Mouse (Mus musculus): ENCODE measurements around the gene Gm3159. TPM values are rescaled to one million over a fixed set of nuclear protein-coding genes. Genes with fewer than 3 reads are reported as not detected.
"Not testable (repeated sequence)": the region's sequence is repeated elsewhere in the genome, so short reads cannot be mapped to it uniquely, and the experiment has no call there.

Gene Gm3159
- polyA plus RNA-seq, 1 experiment from 2014 or later = not detected

GRCm38 (mm10) chr14:4414965-4415835, 17.9 kb downstream of the Gm3159 start, which contains the start of gene Gm3164:
TSS of gene Gm3164 (plus strand) at chr14:4415448.
- Histone ChIP-seq H3K4me3 (peak within 1 kb of the TSS; percentile 47), H3K4me2 (peak within 1 kb of the TSS; percentile 75)
- WGBS = 2% methylated on average over 26 of the region's 59 CpGs
- H3K9ac ChIP-seq; H3K9me3 ChIP-seq (replicated peaks); ATAC-seq (ENCODE audit: insufficient number of reproducible peaks, low FRiP score); H3K27ac ChIP-seq (ENCODE audit: poor library complexity, severe bottlenecking); H3K36me3 ChIP-seq; H3K27me3 ChIP-seq (replicated peaks); H3K4me1 ChIP-seq (replicated peaks): not testable (repeated sequence)

DNA sequence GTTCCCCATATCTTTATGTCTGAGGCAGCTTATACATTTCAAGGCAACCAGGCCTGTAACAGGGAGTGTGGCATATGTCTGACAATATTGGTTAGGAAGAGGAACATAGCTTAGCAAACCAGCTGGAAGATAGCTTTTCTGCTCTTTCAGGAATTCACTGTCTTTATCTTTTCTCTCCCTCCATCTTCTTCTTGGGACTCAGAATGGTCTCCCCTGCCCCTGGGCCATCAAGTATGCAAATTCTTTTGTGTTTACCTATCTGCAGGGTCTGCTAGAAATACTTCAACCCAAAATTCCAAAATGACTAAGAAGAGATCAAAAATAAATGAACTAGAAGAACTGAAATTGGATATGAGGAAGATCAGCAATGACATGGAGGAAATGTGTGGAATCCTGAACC, 33.4 kb downstream of the Gm3159 start, which contains the start of gene Gm3173:
Gene Gm3173, plus strand, starts transcription at position 301 of the 400 bp plus-strand sequence.
- not testable (repeated sequence) for H3K27ac ChIP-seq (ENCODE audit: poor library complexity, severe bottlenecking); H3K36me3 ChIP-seq; H3K9ac ChIP-seq; H3K9me3 ChIP-seq (replicated peaks); H3K4me1 ChIP-seq (replicated peaks); ATAC-seq (ENCODE audit: insufficient number of reproducible peaks, low FRiP score); H3K4me2 ChIP-seq; H3K4me3 ChIP-seq; H3K27me3 ChIP-seq (replicated peaks)

Other genes with a start within 250 kb of the Gm3159 start
- gene Gm3127, start 232.5 kb upstream of the Gm3159 start, polyA plus RNA-seq (2016; fragmentation: Nextera tagmentation; extraction: Ambion mirVana) = not detected in 2 replicates
- 0.21 and 0.50 TPM in 2 replicates for gene Gm2974, start 214.9 kb upstream of the Gm3159 start, polyA plus RNA-seq (2016; fragmentation: Nextera tagmentation; extraction: Ambion mirVana)
- not detected in 2 replicates for gene Gm3138, start 147.9 kb upstream of the Gm3159 start, polyA plus RNA-seq (2016; fragmentation: Nextera tagmentation; extraction: Ambion mirVana)
- not detected in 2 replicates for gene Gm3149, start 80.2 kb upstream of the Gm3159 start, polyA plus RNA-seq (2016; fragmentation: Nextera tagmentation; extraction: Ambion mirVana)
- 0.24 and 0.64 TPM in 2 replicates for gene 2610042L04Rik, start 62.8 kb upstream of the Gm3159 start, polyA plus RNA-seq (2016; fragmentation: Nextera tagmentation; extraction: Ambion mirVana)
- gene Gm3164, start 17.9 kb downstream of the Gm3159 start, polyA plus RNA-seq (2016; fragmentation: Nextera tagmentation; extraction: Ambion mirVana) = 0.42 and 0.46 TPM in 2 replicates
- gene Gm3173, start 33.5 kb downstream of the Gm3159 start, polyA plus RNA-seq (2016; fragmentation: Nextera tagmentation; extraction: Ambion mirVana) = not detected in 2 replicates
- gene Gm3182, start 84.2 kb downstream of the Gm3159 start, polyA plus RNA-seq (2016; fragmentation: Nextera tagmentation; extraction: Ambion mirVana) = not detected in 2 replicates
- 0.24 TPM in 1 of 2 replicates, not detected in the other for gene Gm3047, start 157.9 kb downstream of the Gm3159 start, polyA plus RNA-seq (2016; fragmentation: Nextera tagmentation; extraction: Ambion mirVana)
- gene Gm8159, start 234.8 kb downstream of the Gm3159 start, polyA plus RNA-seq (2016; fragmentation: Nextera tagmentation; extraction: Ambion mirVana) = not detected in 2 replicates

Data from heart, embryonic 12.5 days (tissue).